Mouse (Mus musculus) small intestine, adult 2 months (tissue): ENCODE results near the gene Ccer2.

Experiments used
- CTCF ChIP-seq: fragments of 200-500 bp; IDR thresholded peaks from 2 replicates; pipeline ENCODE4 v1.5.1; 2012; ENCODE audit warnings: low read depth, mild to moderate bottlenecking, control low read depth, inconsistent platforms, low read length, moderate library complexity, mixed read lengths; ENCODE audit not compliant: insufficient replicate concordance, insufficient read length; ENCODE audit errors: extremely low read depth
- POLR2A ChIP-seq: fragments of 200-500 bp; IDR thresholded peaks from 2 replicates; pipeline ENCODE4 v1.6.1; 2012; ENCODE audit warnings: low read depth, mild to moderate bottlenecking, control low read depth, inconsistent platforms, low read length, moderate library complexity

GRCm38 (mm10) chr7:28741368-28741708 lies 14.6 kb upstream of the Ccer2 start:
- TF ChIP-seq CTCF (no peak), POLR2A (no peak)
